Mouse (Mus musculus) embryonic fibroblast, embryonic 13.5 days (primary cell): ENCODE measurements around the gene S100a13. TPM values are rescaled to one million over a fixed set of nuclear protein-coding genes. Genes with fewer than 3 reads are reported as not detected.

Experiments used
- H3K27ac ChIP-seq: 2 replicates; pipeline ENCODE4 v1.5.1; 2012; ENCODE audit warnings: low read length, control low read depth, inconsistent platforms; ENCODE audit not compliant: insufficient read depth
- H3K4me1 ChIP-seq: 2 replicates; pipeline ENCODE4 v1.6.1; 2011; ENCODE audit warnings: low read length; ENCODE audit not compliant: control insufficient read depth, insufficient read depth
- H3K4me3 ChIP-seq: 2 replicates; pipeline ENCODE4 v1.5.1; 2011; ENCODE audit warnings: mild to moderate bottlenecking, control low read depth, low read length; ENCODE audit not compliant: insufficient read depth
- CTCF ChIP-seq: IDR thresholded peaks from 2 replicates; pipeline ENCODE4 v1.5.1; 2011; ENCODE audit warnings: mild to moderate bottlenecking, control low read depth, low read length, moderate library complexity, borderline replicate concordance; ENCODE audit not compliant: insufficient read depth
- POLR2A ChIP-seq: IDR thresholded peaks from 2 replicates; pipeline ENCODE4 v1.6.1; 2011; ENCODE audit warnings: low read depth, mild to moderate bottlenecking, control low read depth, low read length, moderate library complexity
- polyA plus RNA-seq: library from polyadenylated mRNA; stranded (reverse); fragments of >200 nt; gene quantifications from 2 replicates; pipeline ENCODE4 v1.2.4, GENCODE M21; 2011; ENCODE audit warnings: low read depth; ENCODE audit not compliant: missing spikeins, insufficient read length

S100a13 gene
- polyA plus RNA-seq, 1 experiment = 38.7 TPM

DNA sequence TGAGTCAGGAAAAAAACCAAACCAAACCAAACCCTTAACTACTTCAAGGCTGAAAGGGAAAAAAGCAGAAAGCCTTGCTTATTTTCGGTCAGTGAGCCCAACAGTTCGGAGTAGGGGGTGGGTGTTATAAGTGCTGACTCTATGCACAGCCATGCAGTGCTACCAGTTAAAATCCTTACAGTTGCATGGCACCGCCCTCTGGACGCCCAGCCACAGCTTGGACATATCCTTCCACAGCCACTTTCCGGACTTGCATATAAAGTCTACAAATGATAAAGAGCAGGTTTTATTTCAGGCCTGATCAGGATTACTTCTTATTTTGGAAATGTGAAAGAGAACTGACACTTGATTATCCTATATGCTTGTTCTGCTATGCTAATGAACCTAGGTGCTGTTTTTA, 9.0 kb upstream of the S100a13 start:
- H3K4me3 ChIP-seq = no peak overlapping the region
- H3K27ac ChIP-seq = no peak overlapping the region
- H3K4me1 ChIP-seq = peaks cover 6% of the 10 kb centered on the region; the same call in 1 of the 2 replicates
- TF ChIP-seq CTCF = no peak
- TF ChIP-seq POLR2A = no peak

GRCm38 (mm10) chr3:90506362-90506761, 7.9 kb upstream of the S100a13 start:
- TF ChIP-seq CTCF (no peak), POLR2A (no peak)
- Histone ChIP-seq H3K27ac (no peak overlapping the region), H3K4me1 (peaks cover 6% of the 10 kb centered on the region; the same call in 1 of the 2 replicates), H3K4me3 (no peak overlapping the region)

GRCm38 (mm10) chr3:90508287-90508949, 5.8 kb upstream of the S100a13 start:
- peaks cover 6% of the 10 kb centered on the region; the same call in 1 of the 2 replicates for H3K4me1 ChIP-seq
- H3K27ac ChIP-seq = peak overlapping the region; percentile 29; the same call in 1 of the 2 replicates
- TF ChIP-seq POLR2A (no peak), CTCF (no peak)
- peak overlapping the region; percentile 98 for H3K4me3 ChIP-seq

DNA sequence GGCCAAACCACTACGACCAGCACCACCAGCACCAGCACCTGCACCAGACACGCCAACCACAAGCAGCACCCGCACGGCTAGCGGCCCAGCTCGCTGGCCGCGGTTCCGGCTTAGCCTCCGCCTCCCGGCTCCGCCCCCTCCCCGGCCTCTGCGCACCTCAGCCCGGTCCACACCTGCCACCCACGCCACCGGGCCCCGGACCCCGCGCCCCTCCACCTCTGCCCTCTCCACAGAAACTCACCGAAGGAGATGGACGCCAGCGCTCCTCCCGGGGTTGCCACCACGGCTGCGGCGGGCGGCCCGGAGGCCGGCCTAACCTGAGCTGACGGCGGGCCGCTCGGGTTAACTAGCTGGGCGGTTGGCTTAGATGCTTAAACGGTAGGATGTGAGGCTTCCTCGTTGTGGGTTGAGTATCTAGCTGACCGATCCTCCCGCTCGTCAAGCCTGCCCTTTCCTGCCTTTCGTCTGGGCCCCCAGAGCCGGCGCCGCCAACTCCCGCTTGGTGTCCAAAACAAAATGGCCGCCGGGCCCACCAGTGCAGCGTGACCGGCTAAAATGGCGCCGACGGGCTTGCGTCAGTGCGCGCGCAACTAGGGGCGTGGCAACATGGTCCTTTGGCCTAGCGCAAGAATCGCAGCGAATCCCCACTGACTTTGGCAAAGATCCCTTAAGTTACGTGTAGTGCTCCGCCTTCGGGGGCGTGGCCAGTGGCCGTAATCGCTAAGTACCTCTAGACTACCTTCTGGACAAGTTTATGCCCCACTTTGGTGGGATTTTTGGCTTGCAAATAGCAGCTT, 5.1 kb upstream of the S100a13 start, which contains the start of gene Chtop:
Gene Chtop, minus strand, starts transcription at position 549 of the 797 bp plus-strand sequence.
- TF ChIP-seq POLR2A (peak; percentile 78), CTCF (no peak)
- Histone ChIP-seq H3K4me3 (peak within 1 kb of the TSS; percentile 98), H3K27ac (peak within 1 kb of the TSS; percentile 73), H3K4me1 (peaks cover 6% of the 10 kb centered on the region; the same call in 1 of the 2 replicates)

- TF ChIP-seq POLR2A (no peak), CTCF (no peak)
- Histone ChIP-seq H3K27ac (no peak overlapping the region), H3K4me1 (peaks cover 6% of the 10 kb centered on the region; the same call in 1 of the 2 replicates), H3K4me3 (no peak overlapping the region)
These were observed 4.5 kb upstream of the S100a13 start for GRCm38 (mm10) chr3:90509747-90510123.

- TF ChIP-seq POLR2A (no peak), CTCF (no peak)
- H3K4me3 ChIP-seq = no peak overlapping the region
- no peak overlapping the region for H3K27ac ChIP-seq
These were observed 2.0 kb upstream of the S100a13 start for GRCm38 (mm10) chr3:90512276-90512675.

GRCm38 (mm10) chr3:90512948-90513642, 1.1 kb upstream of the S100a13 start:
- Histone ChIP-seq H3K4me1 (peaks cover 7% of the 10 kb centered on the region; the same call in 1 of the 2 replicates), H3K27ac (no peak overlapping the region), H3K4me3 (no peak overlapping the region)
- TF ChIP-seq CTCF = no peak
- TF ChIP-seq POLR2A = no peak

More at GRCm38 (mm10) chr3:90512276-90512675, 2.0 kb upstream of the S100a13 start:
- H3K4me1 ChIP-seq = peaks cover 10% of the 10 kb centered on the region; the same call in 1 of the 2 replicates

DNA sequence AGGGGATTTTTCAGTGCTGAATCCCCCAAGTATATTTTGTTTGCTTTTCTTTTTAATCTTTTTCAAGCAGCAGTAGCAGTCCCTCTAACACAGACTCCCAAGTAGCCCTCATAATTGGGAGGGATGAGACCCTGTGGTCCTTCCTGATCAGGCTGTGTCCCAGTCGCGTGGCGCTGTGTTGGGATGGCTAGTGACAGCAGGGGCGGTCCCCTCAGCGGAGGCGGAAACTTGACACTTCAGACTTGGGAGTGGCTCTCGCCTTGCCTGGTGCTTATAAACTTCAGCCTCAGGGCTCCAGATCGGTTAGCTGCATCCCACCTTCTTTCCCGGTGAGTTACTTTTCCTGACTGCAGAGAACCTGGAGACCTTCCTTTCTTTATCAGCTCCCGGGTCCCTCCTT, 456 bp downstream of the S100a13 start:
- peaks cover 7% of the 10 kb centered on the region; the same call in 1 of the 2 replicates for H3K4me1 ChIP-seq
- H3K4me3 ChIP-seq = peak overlapping the region; percentile 33
- TF ChIP-seq CTCF (no peak), POLR2A (no peak; the same call in none of the 2 replicates)
- H3K27ac ChIP-seq = no peak overlapping the region

- no peak overlapping the region for H3K27ac ChIP-seq
- peak overlapping the region; percentile 33 for H3K4me3 ChIP-seq
- peaks cover 7% of the 10 kb centered on the region; the same call in 1 of the 2 replicates for H3K4me1 ChIP-seq
- TF ChIP-seq POLR2A (no peak), CTCF (no peak)
These were observed 1.0 kb downstream of the S100a13 start for GRCm38 (mm10) chr3:90515242-90515641.
